ENCODE assay signal across 25 mouse cellular contexts in genomic region chr10:69225471-69225870, GRCm38 (mm10). TPM values are rescaled to one million over a fixed set of nuclear protein-coding genes. Genes with fewer than 3 reads are reported as not detected.
DNase-seq lines count a peak whose midpoint lies in the region; ATAC-seq and TF ChIP-seq lines count a peak whose summit lies in the region.
"Had no signal": no experiment of that assay in that cellular context is flagged by ENCODE, and none has a peak within 500 bp of the region (broad histone marks: within the 10 kb centered on the region; RNA-seq: fewer than 3 reads in every experiment).

No protein-coding gene starts in this region.

- H3K27me3 ChIP-seq in heart, embryonic 15.5 days, result no peaks in the 10 kb centered on the region
- H3K27me3 ChIP-seq in lung, embryonic 15.5 days, result no peaks in the 10 kb centered on the region
- no peaks in the 10 kb centered on the region for H3K27me3 ChIP-seq in lung, postnatal 0 days (replicated peaks; ENCODE audit: insufficient read depth, low read length)
- H3K27me3 ChIP-seq: embryonic facial prominence, embryonic 13.5 days; embryonic facial prominence, embryonic 15.5 days; forebrain, embryonic 12.5 days had no signal

- ATAC-seq in heart, embryonic 15.5 days (replicated peaks; ENCODE audit: insufficient number of reproducible peaks, insufficient read depth, low FRiP score, low read depth), result no peak
- ATAC-seq in lung, embryonic 15.5 days (ENCODE audit: borderline replicate concordance, extremely low read depth, low FRiP score, low TSS enrichment), result no peak
- no peak for ATAC-seq in lung, postnatal 0 days
- ATAC-seq: forebrain, embryonic 14.5 days had no signal

- no peak overlapping the region for H3K9ac ChIP-seq in heart, embryonic 15.5 days
- no peak overlapping the region for H3K9ac ChIP-seq in lung, embryonic 15.5 days
- no peak overlapping the region for H3K9ac ChIP-seq in lung, postnatal 0 days (replicated peaks; ENCODE audit: low read depth)
- H3K9ac ChIP-seq: embryonic facial prominence, embryonic 13.5 days; embryonic facial prominence, embryonic 15.5 days; forebrain, embryonic 12.5 days had no signal

- no peaks in the 10 kb centered on the region for H3K9me3 ChIP-seq in heart, embryonic 15.5 days (replicated peaks)
- no peaks in the 10 kb centered on the region for H3K9me3 ChIP-seq in lung, embryonic 15.5 days
- H3K9me3 ChIP-seq in lung, postnatal 0 days (ENCODE audit: low read length), result no peaks in the 10 kb centered on the region
- H3K9me3 ChIP-seq: embryonic facial prominence, embryonic 13.5 days; embryonic facial prominence, embryonic 15.5 days; forebrain, embryonic 10.5 days; forebrain, embryonic 12.5 days had no signal

- TF ChIP-seq EP300 in lung, postnatal 0 days (IDR thresholded peaks at IDR 0.05), result no peak

- no peak overlapping the region for H3K4me2 ChIP-seq in heart, embryonic 15.5 days
- H3K4me2 ChIP-seq in lung, embryonic 15.5 days, result no peak overlapping the region
- H3K4me2 ChIP-seq in lung, postnatal 0 days (replicated peaks; ENCODE audit: low read depth, low read length), result no peak overlapping the region
- H3K4me2 ChIP-seq: embryonic facial prominence, embryonic 13.5 days; embryonic facial prominence, embryonic 15.5 days; forebrain, embryonic 12.5 days had no signal

- no peak overlapping the region for H3K4me3 ChIP-seq in heart, embryonic 15.5 days
- H3K4me3 ChIP-seq in lung, embryonic 15.5 days, result no peak overlapping the region
- no peak overlapping the region for H3K4me3 ChIP-seq in lung, postnatal 0 days (ENCODE audit: low read depth, low read length)
- H3K4me3 ChIP-seq: embryonic facial prominence, embryonic 13.5 days; embryonic facial prominence, embryonic 15.5 days; erythroblast, embryonic 14.5 days; forebrain, embryonic 10.5 days; forebrain, embryonic 12.5 days had no signal

- 0 out of 2 replicates have a peak, but pooled peaks cover 3% of the 10 kb centered on the region for H3K36me3 ChIP-seq in heart, embryonic 15.5 days
- H3K36me3 ChIP-seq in lung, embryonic 15.5 days, result no peaks in the 10 kb centered on the region
- no peaks in the 10 kb centered on the region for H3K36me3 ChIP-seq in lung, postnatal 0 days (ENCODE audit: insufficient read depth, low read length)
- H3K36me3 ChIP-seq: forebrain, embryonic 12.5 days had no signal

- H3K4me1 ChIP-seq in heart, embryonic 15.5 days (replicated peaks), result peaks cover 17% of the 10 kb centered on the region
- peaks cover 6% of the 10 kb centered on the region; the same call in 1 of the 2 replicates for H3K4me1 ChIP-seq in lung, embryonic 15.5 days
- no peaks in the 10 kb centered on the region for H3K4me1 ChIP-seq in lung, postnatal 0 days (ENCODE audit: insufficient read depth, low read depth, low read length)
- H3K4me1 ChIP-seq: embryonic facial prominence, embryonic 13.5 days; embryonic facial prominence, embryonic 15.5 days; forebrain, embryonic 10.5 days; forebrain, embryonic 12.5 days had no signal

- no peak for TF ChIP-seq CTCF in lung, postnatal 0 days (IDR thresholded peaks at IDR 0.05)

- peak overlapping the region; percentile 33 for H3K27ac ChIP-seq in heart, embryonic 15.5 days
- H3K27ac ChIP-seq in lung, embryonic 15.5 days, result peak overlapping the region; percentile 27; the same call in 1 of the 2 replicates
- H3K27ac ChIP-seq in lung, postnatal 0 days (ENCODE audit: low read length), result 0 out of 2 replicates have a peak overlapping the region, but pooled peaks have one; percentile 5
- H3K27ac ChIP-seq: embryonic facial prominence, embryonic 13.5 days; embryonic facial prominence, embryonic 15.5 days; forebrain, embryonic 10.5 days; forebrain, embryonic 12.5 days had no signal

- 77% methylated on average over 5 of the region's 5 CpGs for WGBS in heart, embryonic 15.5 days
- WGBS in lung, embryonic 15.5 days, result 86% methylated on average over 5 of the region's 5 CpGs
- 88% methylated on average over 5 of the region's 5 CpGs for WGBS in lung, postnatal 0 days

- DNase-seq in heart, adult 11 months, result peak; percentile 87
- no peak for DNase-seq in heart, adult 8-10 months (ENCODE audit: low spot score)
- DNase-seq in heart, adult 18-20 months, result no peak
- no peak for DNase-seq in lung, postnatal 10 days
- DNase-seq in lung, postnatal 0 days (ENCODE audit: low spot score), result no peak
- no peak for DNase-seq in lung, postnatal 25 days (ENCODE audit: low spot score)
- DNase-seq: adrenal gland, adult 2 months; adrenal gland, postnatal 10 days; adrenal gland, postnatal 25 days; cerebellum, adult 11 months; cerebellum, adult 18-20 months; cerebellum, adult 8-10 months; cerebellum, adult 9-11 months; cerebellum, postnatal 14 days; cerebellum, postnatal 36 days; embryo, embryonic 11 days had no signal

RNA-seq across cellular contexts. Expression of gene A930033H14Rik, which starts 12.6 kb away (rescaled TPM):
- 1 to 10 TPM in 2 of 4 experiments, under 1 TPM in 2; 0.75 to 1.7 (median 1.1) TPM for total RNA-seq in heart, adult 8-10 months (2022)
- 1.5 and 1.8 TPM in 2 replicates for polyA plus RNA-seq in heart, embryonic 15.5 days (2015; fragmentation: Nextera tagmentation; extraction: Ambion mirVana)
- under 1 TPM; 0.72 to 0.85 TPM for total RNA-seq in heart, adult 18-20 months (2021)
- polyA plus RNA-seq in lung, embryonic 15.5 days (2015; fragmentation: Nextera tagmentation; extraction: Ambion mirVana), result 1.3 and 1.6 TPM in 2 replicates
- 0.90 and 1.00 TPM in 2 replicates for polyA plus RNA-seq in lung, postnatal 0 days (2015; fragmentation: Nextera tagmentation; extraction: Ambion mirVana)
- total RNA-seq: MEL had no signal
- polyA plus RNA-seq: erythroblast, embryonic 14.5 days had no signal
